Mouse (Mus musculus) kidney, postnatal 10 days (tissue): ENCODE results near the gene Mfsd12.
A peak's percentile ranks its signal among the peaks of the same experiment; 100 is the strongest.

Experiments
- DNase-seq: peaks from one replicate; pipeline ENCODE4 v3.0.0; 2021; ENCODE audit warnings: mixed read lengths

Mfsd12 gene

GRCm38 (mm10) chr10:81403511-81403910 lies 46.2 kb downstream of the Mfsd12 start:
- no peak for DNase-seq

DNA sequence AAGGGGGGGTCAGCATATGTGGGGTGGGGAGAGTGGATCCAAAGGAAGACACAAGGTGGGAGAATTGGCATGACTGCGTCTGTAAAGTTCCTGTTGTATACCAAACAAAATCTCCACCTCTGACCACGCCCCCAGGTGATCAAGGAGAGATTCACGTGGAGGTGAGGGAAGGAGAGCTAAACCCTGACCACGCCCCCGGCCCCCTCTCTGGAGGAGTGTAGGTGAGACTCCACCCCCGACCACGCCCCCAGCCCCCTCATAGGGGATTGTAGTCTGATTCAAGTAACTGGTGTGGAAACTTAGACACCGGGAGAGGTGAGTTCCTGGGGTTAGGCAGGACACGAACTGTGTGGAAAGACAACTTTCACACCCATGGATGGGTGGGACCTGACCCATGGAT lies 46.8 kb downstream of the Mfsd12 start:
- peak; percentile 67 for DNase-seq

DNA sequence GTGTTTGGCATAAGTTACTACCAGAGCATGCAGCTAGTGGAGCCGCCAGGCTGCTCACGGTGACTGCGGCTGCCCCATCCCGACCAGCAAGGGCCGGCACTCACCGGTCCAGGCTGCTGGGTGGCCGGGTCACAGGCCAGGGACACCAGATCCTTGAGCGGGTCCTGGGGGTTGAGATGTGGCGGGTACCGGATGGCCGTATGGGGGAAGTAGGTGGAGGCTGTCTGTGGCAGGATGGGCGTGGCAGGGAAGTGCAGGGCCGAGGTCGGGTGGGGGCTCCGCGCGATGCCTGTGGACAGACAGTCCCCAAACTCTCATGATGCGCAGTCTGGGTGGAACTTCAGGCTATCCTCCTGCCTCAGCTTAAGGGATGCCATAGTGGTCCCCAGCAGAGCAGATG lies 47.4 kb downstream of the Mfsd12 start:
- DNase-seq, result peak; percentile 68

DNA sequence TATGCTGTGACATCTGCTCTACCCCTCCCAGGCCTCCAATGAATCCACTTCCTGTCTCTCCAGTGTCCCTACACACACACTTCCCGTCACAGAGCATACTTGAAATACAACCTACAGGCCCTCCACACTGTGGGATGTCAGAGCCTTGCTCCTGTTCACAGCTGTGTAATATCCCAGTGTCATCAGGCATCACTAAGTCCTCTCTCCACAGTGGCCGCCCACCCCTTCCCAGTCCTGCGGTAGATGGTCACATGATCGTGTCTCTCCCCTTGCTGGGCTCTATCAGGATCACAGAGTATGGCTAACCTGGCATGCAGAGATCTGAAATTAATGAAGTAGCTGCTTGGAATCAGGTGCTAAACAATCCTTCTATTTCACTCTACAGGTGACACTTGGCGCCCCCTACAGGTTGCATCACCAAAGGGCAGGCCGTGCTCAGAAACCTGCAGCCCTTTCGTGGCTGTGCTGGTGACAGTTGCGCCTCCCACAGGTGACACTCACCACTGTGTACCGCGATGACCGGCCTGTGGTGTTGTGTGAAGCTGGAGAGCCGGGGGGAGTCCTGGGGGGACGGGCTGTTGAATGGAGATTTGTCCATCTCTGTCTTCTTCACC lies 48.4 kb downstream of the Mfsd12 start:
- DNase-seq, result peak; percentile 80

- DNase-seq, result no peak
These were observed 49.5 kb downstream of the Mfsd12 start for GRCm38 (mm10) chr10:81406504-81407440.

DNA sequence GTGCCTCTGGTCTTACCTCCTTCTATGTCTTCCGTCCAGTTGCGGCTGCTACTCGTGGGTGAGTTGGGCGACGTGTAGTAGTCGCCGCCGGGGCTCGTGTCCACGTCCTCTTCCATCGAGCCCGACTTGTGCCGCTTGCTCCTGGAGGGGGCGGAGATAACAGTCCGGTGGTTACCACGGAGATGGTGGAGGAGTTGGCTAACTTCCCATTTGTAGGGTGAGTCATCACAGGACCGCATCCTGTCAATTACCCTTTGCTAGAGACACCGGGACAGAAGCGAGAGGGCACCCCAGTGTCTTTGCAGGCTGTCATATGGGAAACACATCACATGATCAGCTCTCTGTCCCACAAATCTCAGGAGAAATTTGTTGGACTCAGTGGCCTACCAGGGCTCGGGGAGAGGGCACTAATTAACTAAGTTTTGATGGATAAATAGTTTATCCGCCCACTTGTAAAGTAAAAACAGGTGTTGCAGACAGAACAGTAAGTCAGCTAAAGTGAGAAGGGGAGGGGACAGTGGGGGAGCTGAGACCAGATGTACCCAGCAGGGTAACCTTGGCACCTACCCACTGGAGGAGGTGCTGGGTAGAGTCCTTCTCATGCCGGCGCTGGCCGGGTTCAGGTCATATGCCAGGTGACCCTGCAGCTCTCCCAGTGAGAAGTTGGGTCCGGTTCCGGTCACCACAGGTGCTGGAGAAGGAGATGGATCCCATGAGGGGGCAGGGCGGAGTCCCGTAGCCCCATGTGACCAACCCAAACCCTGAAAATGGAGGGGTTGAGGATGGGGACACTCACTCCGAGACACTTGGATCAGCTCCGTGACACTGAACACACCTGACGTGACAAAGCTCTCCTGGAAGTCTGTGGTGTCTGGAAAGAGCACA lies 50.5 kb downstream of the Mfsd12 start:
- peak; percentile 87 for DNase-seq

DNA sequence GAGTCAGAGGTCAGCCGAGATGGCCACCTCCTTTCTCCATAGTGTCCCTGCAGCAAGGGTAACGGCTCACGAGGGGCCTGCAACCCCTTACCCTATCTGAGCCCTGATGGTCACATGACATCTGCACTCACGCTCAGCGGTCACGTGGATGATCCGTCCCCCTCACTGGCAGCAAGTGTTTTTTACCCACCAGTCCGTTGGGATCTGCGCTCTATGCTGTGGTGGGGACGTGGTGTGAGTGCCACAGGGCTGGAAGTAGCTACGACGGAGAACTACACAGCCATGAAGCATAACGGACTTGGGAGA lies 51.1 kb downstream of the Mfsd12 start:
- no peak for DNase-seq

DNA sequence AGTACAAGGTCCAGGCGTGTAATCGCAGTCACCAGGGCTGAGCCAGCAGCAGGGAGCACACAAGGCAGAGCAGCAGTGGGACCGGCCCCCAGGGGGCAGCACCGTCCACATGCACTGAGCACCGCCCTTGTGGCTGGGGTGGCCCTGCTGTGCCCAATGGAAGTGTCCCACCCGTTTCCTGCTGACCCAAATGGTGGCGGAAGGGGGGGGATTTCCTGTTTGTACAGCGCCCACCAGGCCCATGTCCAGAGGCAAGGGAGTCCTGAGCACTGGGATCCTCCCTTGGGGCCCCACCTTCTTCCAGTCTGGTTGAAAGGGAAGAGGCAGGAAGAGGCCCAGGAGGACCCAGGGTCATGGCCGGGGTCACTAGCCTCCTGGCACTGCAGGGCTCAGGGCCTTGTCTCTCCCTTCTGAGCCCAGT lies 51.6 kb downstream of the Mfsd12 start:
- peak; percentile 94 for DNase-seq

- DNase-seq, result no peak
These were observed 52.0 kb downstream of the Mfsd12 start for GRCm38 (mm10) chr10:81409330-81409729.

DNA sequence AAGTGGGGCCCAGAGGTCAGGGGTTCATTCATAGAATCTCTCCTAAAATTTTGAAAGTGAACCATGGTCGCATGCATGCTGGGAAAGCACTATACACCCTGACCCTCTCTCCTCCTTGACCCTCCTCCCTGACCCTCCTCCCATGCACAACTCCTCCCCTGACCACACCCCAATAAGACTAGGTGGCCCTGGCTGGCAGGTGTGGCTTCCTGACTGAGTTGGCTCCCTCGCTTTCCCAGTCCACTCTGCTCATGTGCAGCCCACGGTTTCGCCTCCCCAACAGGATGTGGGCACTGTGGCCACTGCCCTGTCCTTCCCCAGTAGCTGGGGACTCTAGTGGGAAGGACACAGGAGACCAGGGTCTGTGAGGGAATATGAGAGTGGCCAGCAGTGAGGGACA lies 53.1 kb downstream of the Mfsd12 start:
- DNase-seq, result no peak

DNA sequence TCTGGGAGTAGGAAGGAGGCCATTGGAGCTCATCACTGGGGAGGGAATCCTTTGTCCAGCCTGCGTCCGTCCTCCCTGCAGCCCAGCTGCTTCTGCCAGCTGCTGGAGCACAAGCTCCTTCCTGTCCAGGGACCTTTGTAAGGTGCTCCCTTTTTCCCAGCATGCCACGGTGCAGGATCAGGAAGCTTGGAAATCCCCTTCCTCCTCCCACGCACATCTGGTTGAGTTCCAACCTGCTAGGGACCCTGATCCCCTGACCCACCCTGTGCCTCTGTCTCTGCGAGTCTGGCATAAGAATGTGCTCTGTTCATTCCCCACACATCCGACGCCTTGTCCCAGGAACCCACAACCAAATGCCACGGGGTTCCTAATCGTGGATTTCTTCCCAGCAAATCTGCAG lies 53.7 kb downstream of the Mfsd12 start:
- DNase-seq, result peak; percentile 71

GRCm38 (mm10) chr10:81411471-81412400 lies 54.4 kb downstream of the Mfsd12 start:
- DNase-seq, result peak; percentile 91

- DNase-seq, result no peak
These were observed 55.5 kb downstream of the Mfsd12 start for GRCm38 (mm10) chr10:81412586-81413309.

GRCm38 (mm10) chr10:81413310-81414261 lies 56.3 kb downstream of the Mfsd12 start:
- peak; percentile 96 for DNase-seq

- peak; percentile 78 for DNase-seq
These were observed 57.4 kb downstream of the Mfsd12 start for GRCm38 (mm10) chr10:81414682-81415081.

DNA sequence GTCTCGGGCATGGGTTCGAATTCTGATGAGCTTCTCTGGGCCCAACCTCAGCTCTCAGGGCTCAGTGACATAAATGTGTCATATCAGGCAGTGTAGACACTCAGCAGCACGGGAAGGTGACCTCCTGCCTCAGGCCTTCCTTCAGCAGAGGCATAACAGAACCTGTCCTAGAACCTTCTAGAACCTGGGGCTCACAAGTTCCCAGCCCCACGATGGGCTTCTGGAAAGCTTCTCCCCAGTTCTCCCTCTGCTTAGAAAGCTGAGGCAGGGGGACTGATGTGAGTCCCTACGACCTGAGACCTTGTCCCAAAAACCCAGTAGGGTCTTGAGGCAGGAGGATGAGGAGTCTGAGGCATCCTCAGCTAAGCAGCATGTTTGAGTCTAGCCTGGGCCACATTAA lies 57.9 kb downstream of the Mfsd12 start:
- DNase-seq, result no peak
